Mouse (Mus musculus): ENCODE measurements around the gene Rreb1.

DNA sequence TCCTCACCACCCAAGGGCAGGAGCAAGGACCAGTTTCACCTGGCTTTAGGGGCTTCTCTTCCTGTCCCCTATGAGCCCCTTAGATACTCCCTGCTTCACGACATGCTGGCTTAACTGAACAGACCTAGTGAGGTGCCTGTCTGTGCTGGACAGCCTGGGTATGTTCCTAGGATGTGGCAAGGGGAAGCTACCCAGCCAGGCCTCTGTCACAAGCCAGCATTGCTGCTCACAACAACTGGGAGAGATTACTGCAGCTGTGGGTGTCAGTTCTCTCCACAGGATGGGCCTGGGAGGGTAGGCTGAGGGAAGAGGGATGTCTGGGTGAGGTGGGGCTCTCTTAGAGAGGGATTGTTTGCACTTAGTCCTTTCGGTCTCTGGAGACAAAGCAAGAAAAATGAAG is 142.5 kb downstream of the Rreb1 start:
- TF ChIP-seq CTCF (IDR thresholded peaks at IDR 0.05 in 2 of 3, conservative IDR thresholded peaks at IDR 0.05 in 1 of 3; ENCODE audit: control insufficient read depth in 1 of 3, insufficient read depth in 1 of 3, low read depth in 2 of 3, low read length in 3 of 3, poor library complexity in 1 of 3, severe bottlenecking in 1 of 3) (no peak), USF2 (IDR thresholded peaks at IDR 0.05; ENCODE audit: borderline replicate concordance in 1 of 2, insufficient read depth in 1 of 2, low read depth in 1 of 2, low read length in 2 of 2) (no peak), JUND (IDR thresholded peaks at IDR 0.05; ENCODE audit: low read depth, low read length) (no peak), MAFK (IDR thresholded peaks at IDR 0.05; ENCODE audit: borderline replicate concordance, low read depth, low read length) (no peak), ETS1 (IDR thresholded peaks at IDR 0.05; ENCODE audit: low read depth, low read length) (no peak), POLR2A (IDR thresholded peaks at IDR 0.05; ENCODE audit: control insufficient read depth in 1 of 2, insufficient read depth in 1 of 2, low read depth in 1 of 2, low read length in 2 of 2, poor library complexity in 1 of 2) (no peak), MEF2A (IDR thresholded peaks at IDR 0.05; ENCODE audit: extremely low read depth, insufficient replicate concordance, low read depth, low read length, poor library complexity, severe bottlenecking) (no peak), ZNF384 (IDR thresholded peaks at IDR 0.05; ENCODE audit: low read depth, low read length) (no peak), EP300 (IDR thresholded peaks at IDR 0.05; ENCODE audit: low read depth in 1 of 2, low read length in 2 of 2) (no peak), POLR2AphosphoS5 (IDR thresholded peaks at IDR 0.05; ENCODE audit: borderline replicate concordance, low read depth, low read length) (no peak), KAT2A (conservative IDR thresholded peaks at IDR 0.05; ENCODE audit: low read depth, low read length) (no peak), ZC3H11A (IDR thresholded peaks at IDR 0.05; ENCODE audit: low read depth, low read length) (no peak)
